Mouse (Mus musculus) heart, postnatal 0 days (tissue): ENCODE data around the gene Cd53. TPM values are rescaled to one million over a fixed set of nuclear protein-coding genes. Genes with fewer than 3 reads are reported as not detected.

ENCODE experiments used
- ATAC-seq: fragments of 200-750 bp; cut with Nextera tagmentation; 2 replicates; pipeline ENCODE4 v1.8.0; 2017; ENCODE audit warnings: low read depth, moderate number of reproducible peaks, moderate library complexity; ENCODE audit not compliant: insufficient read depth
- DNase-seq: peaks from one replicate; pipeline ENCODE4 v3.0.0-alpha.2; 2016; ENCODE audit warnings: low spot score
- H3K27ac ChIP-seq: fragments of 300-500 bp; sonication (generic); 2 replicates; pipeline ENCODE4 v1.5.1; 2014; ENCODE audit warnings: low read depth, mild to moderate bottlenecking
- H3K27me3 ChIP-seq: fragments of 300-500 bp; sonication (generic); 2 replicates; pipeline ENCODE4 v1.6.1; 2014; ENCODE audit warnings: low read length, mixed read lengths; ENCODE audit not compliant: control insufficient read depth, insufficient read depth
- H3K36me3 ChIP-seq: fragments of 300-500 bp; sonication (generic); replicated peaks from 2 replicates; pipeline ENCODE4 v1.6.1; 2014; ENCODE audit warnings: low read length, mixed read lengths; ENCODE audit not compliant: control insufficient read depth, insufficient read depth
- H3K4me1 ChIP-seq: fragments of 300-500 bp; sonication (generic); 2 replicates; pipeline ENCODE4 v1.6.1; 2014; ENCODE audit warnings: antibody characterized with exemption; ENCODE audit not compliant: control insufficient read depth, insufficient read depth
- H3K4me2 ChIP-seq: fragments of 300-500 bp; sonication (generic); 2 replicates; pipeline ENCODE4 v1.6.1; 2014; ENCODE audit warnings: low read depth, mild to moderate bottlenecking, low read length, moderate library complexity
- H3K4me3 ChIP-seq: fragments of 300-500 bp; sonication (generic); 2 replicates; pipeline ENCODE4 v1.5.1; 2014; ENCODE audit warnings: low read depth, low read length
- H3K9ac ChIP-seq: fragments of 300-500 bp; sonication (generic); replicated peaks from 2 replicates; pipeline ENCODE4 v1.6.1; 2014; ENCODE audit warnings: low read depth, low read length, mixed read lengths
- H3K9me3 ChIP-seq: fragments of 300-500 bp; sonication (generic); replicated peaks from 2 replicates; pipeline ENCODE4 v1.6.1; 2016; ENCODE audit warnings: low read length; ENCODE audit not compliant: control insufficient read depth
- CTCF ChIP-seq: IDR thresholded peaks from 2 replicates; pipeline ENCODE4 v1.5.1; 2016; ENCODE audit warnings: antibody characterized with exemption, control low read depth, low read depth
- EP300 ChIP-seq: IDR thresholded peaks from 2 replicates; pipeline ENCODE4 v1.6.1; 2016; ENCODE audit warnings: antibody characterized with exemption, low read depth
- WGBS: fragments of 180-500 bp; shearing (Covaris S2); extraction: QIAGEN DNeasy Blood & Tissue Kit; methylation state at CpG from one replicate; pipeline ENCODE4 v1.1.7; 2014; 5-methylcytosine and 5-hydroxymethylcytosine counted together
- polyA plus RNA-seq: library from polyadenylated mRNA; unstranded; fragments of >200 nt; fragmentation: Nextera tagmentation; extraction: Ambion mirVana; gene quantifications from 2 replicates; pipeline ENCODE4 v1.2.1, GENCODE M21; 2015
- total RNA-seq: library from RNA; depleted of rRNA; stranded (reverse); fragments of >200 nt; gene quantifications from 2 replicates; pipeline ENCODE4 v1.2.3, GENCODE M21; 2014; ENCODE audit warnings: low replicate concordance

Gene Cd53
- total and polyA plus RNA-seq, 2 experiments from 2014 or later, result 3.5 to 5.0 TPM

GRCm38 (mm10) chr3:106798079-106798478 lies 8.1 kb upstream of the Cd53 start:
- H3K9ac ChIP-seq, result no peak overlapping the region
- DNase-seq (no peak), ATAC-seq (no peak)
- no peak overlapping the region for H3K27ac ChIP-seq
- no peak for TF ChIP-seq CTCF
- no peak for TF ChIP-seq EP300
- H3K36me3 ChIP-seq, result no peaks in the 10 kb centered on the region
- H3K4me2 ChIP-seq, result no peak overlapping the region
- no peaks in the 10 kb centered on the region for H3K27me3 ChIP-seq
- H3K4me3 ChIP-seq, result no peak overlapping the region
- no peaks in the 10 kb centered on the region for H3K9me3 ChIP-seq
- no peaks in the 10 kb centered on the region for H3K4me1 ChIP-seq

GRCm38 (mm10) chr3:106788440-106788887 lies 1.5 kb downstream of the Cd53 start:
- no peak for TF ChIP-seq CTCF
- no peak for TF ChIP-seq EP300
- H3K4me3 ChIP-seq, result no peak overlapping the region
- DNase-seq (no peak), ATAC-seq (no peak)
- no peaks in the 10 kb centered on the region for H3K27me3 ChIP-seq
- 30% methylated on average over 2 of the region's 2 CpGs for WGBS
- H3K27ac ChIP-seq, result peak overlapping the region; percentile 15; the same call in 1 of the 2 replicates
- no peaks in the 10 kb centered on the region for H3K36me3 ChIP-seq
- H3K4me1 ChIP-seq, result no peaks in the 10 kb centered on the region
- no peak overlapping the region for H3K4me2 ChIP-seq
- H3K9ac ChIP-seq, result no peak overlapping the region
- no peaks in the 10 kb centered on the region for H3K9me3 ChIP-seq

GRCm38 (mm10) chr3:106787972-106788371 lies 2.0 kb downstream of the Cd53 start:
- ATAC-seq, result no peak
- no peaks in the 10 kb centered on the region for H3K27me3 ChIP-seq

GRCm38 (mm10) chr3:106785130-106785529 lies 4.8 kb downstream of the Cd53 start:
- no peak overlapping the region for H3K9ac ChIP-seq
- no peaks in the 10 kb centered on the region for H3K36me3 ChIP-seq
- TF ChIP-seq CTCF, result no peak
- TF ChIP-seq EP300, result no peak
- H3K9me3 ChIP-seq, result no peaks in the 10 kb centered on the region
- DNase-seq (no peak), ATAC-seq (no peak)
- no peaks in the 10 kb centered on the region for H3K27me3 ChIP-seq
- no peak overlapping the region for H3K27ac ChIP-seq
- WGBS, result 57% methylated on average over 3 of the region's 3 CpGs
- H3K4me2 ChIP-seq, result no peak overlapping the region
- H3K4me1 ChIP-seq, result no peaks in the 10 kb centered on the region
- H3K4me3 ChIP-seq, result no peak overlapping the region

More at GRCm38 (mm10) chr3:106787972-106788371, 2.0 kb downstream of the Cd53 start:
- Histone ChIP-seq H3K9me3 (no peaks in the 10 kb centered on the region), H3K36me3 (no peaks in the 10 kb centered on the region), H3K4me3 (no peak overlapping the region), H3K4me1 (no peaks in the 10 kb centered on the region), H3K4me2 (no peak overlapping the region), H3K9ac (no peak overlapping the region), H3K27ac (peak overlapping the region; percentile 15; the same call in 1 of the 2 replicates)
- TF ChIP-seq EP300 (no peak), CTCF (no peak)
- DNase-seq, result no peak

GRCm38 (mm10) chr3:106771834-106772233 lies 18.1 kb downstream of the Cd53 start:
- Histone ChIP-seq H3K27ac (no peak overlapping the region), H3K27me3 (no peaks in the 10 kb centered on the region), H3K9ac (no peak overlapping the region), H3K9me3 (no peaks in the 10 kb centered on the region), H3K4me1 (no peaks in the 10 kb centered on the region), H3K4me3 (no peak overlapping the region), H3K4me2 (no peak overlapping the region), H3K36me3 (no peaks in the 10 kb centered on the region)
- ATAC-seq, result no peak
- no peak for TF ChIP-seq EP300
- no peak for TF ChIP-seq CTCF
- no peak for DNase-seq
- 73% methylated on average over 1 of the region's 1 CpGs for WGBS

DNA sequence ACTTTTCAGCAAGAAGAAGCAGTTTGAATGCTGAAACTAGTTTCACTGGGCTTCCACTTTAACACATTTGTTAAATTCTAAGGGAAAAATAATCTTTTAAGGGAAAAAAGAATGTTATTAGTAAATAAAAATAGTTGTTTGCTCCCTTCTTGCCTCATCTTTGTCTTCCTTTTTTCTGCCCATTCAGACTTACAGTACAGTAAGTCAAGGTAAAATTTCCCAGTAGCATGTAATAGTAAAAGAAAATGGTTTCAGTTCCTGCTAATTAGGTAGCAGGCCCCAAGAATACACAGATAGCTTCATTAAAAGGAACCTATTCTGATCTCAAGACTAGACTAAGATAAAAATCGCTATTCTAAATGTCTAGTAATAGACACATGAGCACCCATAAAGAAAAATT lies 34.1 kb downstream of the Cd53 start:
- Histone ChIP-seq H3K4me2 (no peak overlapping the region), H3K4me3 (no peak overlapping the region), H3K27ac (no peak overlapping the region), H3K9me3 (no peaks in the 10 kb centered on the region), H3K9ac (no peak overlapping the region), H3K4me1 (no peaks in the 10 kb centered on the region), H3K36me3 (no peaks in the 10 kb centered on the region), H3K27me3 (no peaks in the 10 kb centered on the region)
- TF ChIP-seq CTCF (no peak), EP300 (no peak)
- 48% methylated on average over 1 of the region's 1 CpGs for WGBS
- DNase-seq, result no peak
- ATAC-seq, result no peak
